Mouse (Mus musculus) heart, embryonic 15.5 days (tissue): ENCODE measurements around the gene Foxb2. TPM values are rescaled to one million over a fixed set of nuclear protein-coding genes. Genes with fewer than 3 reads are reported as not detected.

ENCODE experiments used
- ATAC-seq: fragments of 200-750 bp; cut with Nextera tagmentation; replicated peaks from 2 replicates; pipeline ENCODE4 v1.8.0; 2017; ENCODE audit warnings: low read depth, moderate TSS enrichment; ENCODE audit not compliant: insufficient number of reproducible peaks, insufficient read depth, low FRiP score
- H3K27ac ChIP-seq: fragments of 300-500 bp; sonication (generic); 2 replicates; pipeline ENCODE4 v1.5.1; 2015; ENCODE audit warnings: mild to moderate bottlenecking, inconsistent platforms
- H3K27me3 ChIP-seq: fragments of 300-500 bp; sonication (generic); 2 replicates; pipeline ENCODE4 v1.6.1; 2015; ENCODE audit warnings: inconsistent platforms
- H3K36me3 ChIP-seq: fragments of 300-500 bp; sonication (generic); 2 replicates; pipeline ENCODE4 v1.6.1; 2015; ENCODE audit warnings: mild to moderate bottlenecking, inconsistent platforms
- H3K4me1 ChIP-seq: fragments of 300-500 bp; sonication (generic); replicated peaks from 2 replicates; pipeline ENCODE4 v1.6.1; 2015; ENCODE audit warnings: inconsistent platforms
- H3K4me2 ChIP-seq: fragments of 300-500 bp; sonication (generic); 2 replicates; pipeline ENCODE4 v1.6.1; 2015; ENCODE audit warnings: inconsistent platforms, mild to moderate bottlenecking, moderate library complexity
- H3K4me3 ChIP-seq: fragments of 300-500 bp; sonication (generic); 2 replicates; pipeline ENCODE4 v1.5.1; 2015; ENCODE audit warnings: mild to moderate bottlenecking, inconsistent platforms
- H3K9ac ChIP-seq: fragments of 300-500 bp; sonication (generic); 2 replicates; pipeline ENCODE4 v1.6.1; 2015; ENCODE audit warnings: mild to moderate bottlenecking, inconsistent platforms
- H3K9me3 ChIP-seq: fragments of 300-500 bp; sonication (generic); replicated peaks from 2 replicates; pipeline ENCODE4 v1.6.1; 2016; ENCODE audit warnings: inconsistent platforms
- WGBS: fragments of 180-500 bp; shearing (Covaris S2); methylation state at CpG from one replicate; pipeline ENCODE4 v1.1.7; 2015; ENCODE audit warnings: mixed read lengths; 5-methylcytosine and 5-hydroxymethylcytosine counted together
- polyA plus RNA-seq: library from polyadenylated mRNA; unstranded; fragments of >200 nt; fragmentation: Nextera tagmentation; extraction: Ambion mirVana; gene quantifications from 2 replicates; pipeline ENCODE4 v1.2.1, GENCODE M21; 2015

Foxb2 gene
- not detected in 2 replicates for polyA plus RNA-seq

GRCm38 (mm10) chr19:16873221-16873861, at the start of gene Foxb2:
Gene Foxb2 (minus strand): TSS chr19:16873805.
- no peak within 1 kb of the TSS for H3K9ac ChIP-seq
- H3K36me3 ChIP-seq: no peaks in the 10 kb centered on the region
- H3K4me1 ChIP-seq: peaks cover 53% of the 10 kb centered on the region
- no peak within 1 kb of the TSS for H3K27ac ChIP-seq
- H3K4me3 ChIP-seq: peak within 1 kb of the TSS; percentile 48
- no peak; the same call in 1 of the 2 replicates for ATAC-seq
- peak within 1 kb of the TSS; percentile 85 for H3K4me2 ChIP-seq
- WGBS: under 1% methylated on average over 40 of the region's 40 CpGs
- peaks cover 99% of the 10 kb centered on the region for H3K27me3 ChIP-seq
- no peaks in the 10 kb centered on the region for H3K9me3 ChIP-seq

- Histone ChIP-seq H3K4me1 (no peaks in the 10 kb centered on the region), H3K27me3 (no peaks in the 10 kb centered on the region), H3K9ac (no peak overlapping the region), H3K27ac (no peak overlapping the region), H3K36me3 (no peaks in the 10 kb centered on the region), H3K4me2 (no peak overlapping the region), H3K4me3 (no peak overlapping the region), H3K9me3 (no peaks in the 10 kb centered on the region)
- no peak for ATAC-seq
- 80% methylated on average over 5 of the region's 5 CpGs for WGBS
Measured at GRCm38 (mm10) chr19:16911507-16911906, 37.9 kb upstream of the Foxb2 start.

- no peak overlapping the region for H3K27ac ChIP-seq
- no peak overlapping the region for H3K4me3 ChIP-seq
- no peak overlapping the region for H3K9ac ChIP-seq
- H3K9me3 ChIP-seq: no peaks in the 10 kb centered on the region
- no peaks in the 10 kb centered on the region for H3K4me1 ChIP-seq
- WGBS: 57% methylated on average over 2 of the region's 2 CpGs
- no peaks in the 10 kb centered on the region for H3K27me3 ChIP-seq
- no peak for ATAC-seq
- no peak overlapping the region for H3K4me2 ChIP-seq
- no peaks in the 10 kb centered on the region for H3K36me3 ChIP-seq
Measured at GRCm38 (mm10) chr19:16903106-16903505, 29.5 kb upstream of the Foxb2 start.

GRCm38 (mm10) chr19:16899716-16900115, 26.1 kb upstream of the Foxb2 start:
- WGBS: 42% methylated on average over 10 of the region's 10 CpGs
- no peaks in the 10 kb centered on the region for H3K9me3 ChIP-seq
- ATAC-seq: no peak

GRCm38 (mm10) chr19:16898576-16898975, 25.0 kb upstream of the Foxb2 start:
- 78% methylated on average over 5 of the region's 5 CpGs for WGBS
- no peaks in the 10 kb centered on the region for H3K36me3 ChIP-seq
- no peak overlapping the region for H3K4me3 ChIP-seq
- H3K9me3 ChIP-seq: no peaks in the 10 kb centered on the region
- no peak for ATAC-seq
- no peaks in the 10 kb centered on the region for H3K27me3 ChIP-seq
- H3K4me2 ChIP-seq: no peak overlapping the region
- H3K9ac ChIP-seq: no peak overlapping the region
- no peaks in the 10 kb centered on the region for H3K4me1 ChIP-seq
- H3K27ac ChIP-seq: no peak overlapping the region

More at GRCm38 (mm10) chr19:16899716-16900115, 26.1 kb upstream of the Foxb2 start:
- no peaks in the 10 kb centered on the region for H3K4me1 ChIP-seq
- no peak overlapping the region for H3K9ac ChIP-seq
- no peak overlapping the region for H3K4me2 ChIP-seq
- no peaks in the 10 kb centered on the region for H3K36me3 ChIP-seq
- no peak overlapping the region for H3K27ac ChIP-seq
- H3K4me3 ChIP-seq: no peak overlapping the region
- H3K27me3 ChIP-seq: no peaks in the 10 kb centered on the region

GRCm38 (mm10) chr19:16876458-16876770, 2.8 kb upstream of the Foxb2 start:
- H3K9ac ChIP-seq: no peak overlapping the region
- peak overlapping the region; percentile 18 for H3K4me3 ChIP-seq
- H3K27ac ChIP-seq: no peak overlapping the region
- H3K36me3 ChIP-seq: no peaks in the 10 kb centered on the region
- 2% methylated on average over 17 of the region's 17 CpGs for WGBS
- ATAC-seq: no peak
- H3K4me1 ChIP-seq: peaks cover 41% of the 10 kb centered on the region
- H3K9me3 ChIP-seq: no peaks in the 10 kb centered on the region
- peaks cover 90% of the 10 kb centered on the region for H3K27me3 ChIP-seq
- 0 out of 2 replicates have a peak overlapping the region, but pooled peaks have one; percentile 14 for H3K4me2 ChIP-seq

GRCm38 (mm10) chr19:16875631-16876457, 2.2 kb upstream of the Foxb2 start:
- WGBS: 2% methylated on average over 34 of the region's 34 CpGs
- Histone ChIP-seq H3K9me3 (no peaks in the 10 kb centered on the region), H3K36me3 (no peaks in the 10 kb centered on the region), H3K9ac (no peak overlapping the region), H3K27ac (no peak overlapping the region), H3K4me3 (peak overlapping the region; percentile 18), H3K4me2 (peak overlapping the region; percentile 14; the same call in 1 of the 2 replicates), H3K4me1 (peaks cover 46% of the 10 kb centered on the region), H3K27me3 (peaks cover 96% of the 10 kb centered on the region)
- no peak for ATAC-seq

GRCm38 (mm10) chr19:16874991-16875540, 1.5 kb upstream of the Foxb2 start:
- H3K4me1 ChIP-seq: peaks cover 47% of the 10 kb centered on the region
- H3K9ac ChIP-seq: no peak overlapping the region
- no peak overlapping the region for H3K27ac ChIP-seq
- peaks cover 97% of the 10 kb centered on the region for H3K27me3 ChIP-seq
- 5% methylated on average over 14 of the region's 14 CpGs for WGBS
- no peaks in the 10 kb centered on the region for H3K36me3 ChIP-seq
- peak overlapping the region; percentile 48; the same call in 1 of the 2 replicates for H3K4me3 ChIP-seq
- H3K4me2 ChIP-seq: peak overlapping the region; percentile 85
- no peak for ATAC-seq
- H3K9me3 ChIP-seq: no peaks in the 10 kb centered on the region

- 1% methylated on average over 55 of the region's 55 CpGs for WGBS
- Histone ChIP-seq H3K9me3 (no peaks in the 10 kb centered on the region), H3K27me3 (peaks cover 99% of the 10 kb centered on the region), H3K4me1 (peaks cover 47% of the 10 kb centered on the region), H3K27ac (no peak overlapping the region), H3K4me2 (peak overlapping the region; percentile 85), H3K36me3 (no peaks in the 10 kb centered on the region), H3K4me3 (peak overlapping the region; percentile 48), H3K9ac (no peak overlapping the region)
- ATAC-seq: no peak
Measured at GRCm38 (mm10) chr19:16873942-16874861, 597 bp upstream of the Foxb2 start.

- WGBS: under 1% methylated on average over 83 of the region's 88 CpGs
- H3K9me3 ChIP-seq: no peaks in the 10 kb centered on the region
- peaks cover 91% of the 10 kb centered on the region for H3K27me3 ChIP-seq
- peak overlapping the region; percentile 48 for H3K4me3 ChIP-seq
- peak overlapping the region; percentile 85 for H3K4me2 ChIP-seq
- no peak overlapping the region for H3K9ac ChIP-seq
- no peaks in the 10 kb centered on the region for H3K36me3 ChIP-seq
- no peak overlapping the region for H3K27ac ChIP-seq
- ATAC-seq: no peak
- peaks cover 55% of the 10 kb centered on the region for H3K4me1 ChIP-seq
Measured at GRCm38 (mm10) chr19:16872331-16873180, 1.0 kb downstream of the Foxb2 start.
